Mouse (Mus musculus) neutrophil, adult 59 days (primary cell): Measurements from ENCODE around the gene Lsm12. TPM values are rescaled to one million over a fixed set of nuclear protein-coding genes. Genes with fewer than 3 reads are reported as not detected.

Experiments used
- total RNA-seq, 2 experiments: library from RNA; stranded (reverse); gene quantifications; 1 replicate in 1 of 2; 2 replicates in 1 of 2; pipeline ENCODE4 v1.2.4; 2023

Gene Lsm12
- 10 to 100 TPM; 33.8 to 37.9 TPM for total RNA-seq

GRCm38 (mm10) chr11:102184646-102185495 is at the start of gene Lsm12:
TSS of gene Lsm12 (minus strand) at chr11:102185296.

GRCm38 (mm10) chr11:102230006-102230741 is 45.1 kb upstream of the Lsm12 start, which contains the start of gene Hdac5:
TSS of gene Hdac5 (minus strand) at chr11:102230166.

GRCm38 (mm10) chr11:102189461-102190436 is 4.7 kb upstream of the Lsm12 start, which contains the start of gene G6pc3:
TSS of gene G6pc3 (plus strand) at chr11:102189620.

GRCm38 (mm10) chr11:102156039-102156785 is 28.9 kb downstream of the Lsm12 start, which contains the start of gene Tmem101:
TSS of gene Tmem101 (minus strand) at chr11:102156404.

GRCm38 (mm10) chr11:102145471-102146001 is 39.6 kb downstream of the Lsm12 start, which contains the start of gene Nags:
TSS of gene Nags (plus strand) at chr11:102145513.

Other genes starting within 250 kb of the Lsm12 start
- not detected for gene Sost, start 218.3 kb downstream of the Lsm12 start, total RNA-seq
- gene Cfap97d1, start 201.0 kb downstream of the Lsm12 start, total RNA-seq, result not detected
- gene Dusp3, start 198.3 kb downstream of the Lsm12 start, total RNA-seq, result 10 to 100 TPM; 23.8 to 37.4 TPM
- gene Mpp3, start 156.8 kb downstream of the Lsm12 start, total RNA-seq, result under 1 TPM in 1 of 2 experiments, not detected in 1; 0.22 TPM
- 10 to 100 TPM; 16.6 to 25.3 TPM for gene Cd300lg, start 143.8 kb downstream of the Lsm12 start, total RNA-seq
- 1 to 10 TPM in 1 of 2 experiments, under 1 TPM in 1; 0.29 to 1.9 TPM for gene Mpp2, start 96.8 kb downstream of the Lsm12 start, total RNA-seq
- not detected for gene Ppy, start 84.0 kb downstream of the Lsm12 start, total RNA-seq
- gene Pyy, start 77.5 kb downstream of the Lsm12 start, total RNA-seq, result not detected
- gene Nags, start 39.8 kb downstream of the Lsm12 start, total RNA-seq, result under 1 TPM; 0.18 to 0.20 TPM
- gene Tmem101, start 28.9 kb downstream of the Lsm12 start, total RNA-seq, result 10 to 100 TPM in 1 of 2 experiments, 1 to 10 TPM in 1; 7.4 to 12.2 TPM
- gene G6pc3, start 4.3 kb upstream of the Lsm12 start, total RNA-seq, result 10 to 100 TPM; 16.8 to 25.2 TPM
- 100 to 1,000 TPM; 112 to 127 TPM for gene Hdac5, start 44.9 kb upstream of the Lsm12 start, total RNA-seq
- 1 to 10 TPM; 7.2 to 8.2 TPM for gene BC030867, start 63.6 kb upstream of the Lsm12 start, total RNA-seq
- not detected for gene Asb16, start 83.4 kb upstream of the Lsm12 start, total RNA-seq
- 10 to 100 TPM; 46.1 to 54.7 TPM for gene Tmub2, start 99.6 kb upstream of the Lsm12 start, total RNA-seq
- 10 to 100 TPM; 67.1 to 69.7 TPM for gene Atxn7l3, start 111.3 kb upstream of the Lsm12 start, total RNA-seq
- 10 to 100 TPM; 80.3 to 84.1 TPM for gene Ubtf, start 134.4 kb upstream of the Lsm12 start, total RNA-seq
- 10 to 100 TPM; 28.8 to 68.2 TPM for gene Slc4a1, start 180.9 kb upstream of the Lsm12 start, total RNA-seq
- under 1 TPM in 1 of 2 experiments, not detected in 1; 0.40 TPM for gene Rundc3a, start 208.1 kb upstream of the Lsm12 start, total RNA-seq
- gene Slc25a39, start 222.7 kb upstream of the Lsm12 start, total RNA-seq, result 10 to 100 TPM; 45.4 to 56.9 TPM
- gene Grn, start 245.0 kb upstream of the Lsm12 start, total RNA-seq, result 100 to 1,000 TPM; 308 to 361 TPM